Mouse (Mus musculus) thymus, adult 2 months (tissue): Measurements from ENCODE around the gene Efl1. TPM values are rescaled to one million over a fixed set of nuclear protein-coding genes. Genes with fewer than 3 reads are reported as not detected.
A peak's percentile ranks its signal among the peaks of the same experiment; 100 is the strongest.

Experiments
- DNase-seq: peaks from one replicate; pipeline ENCODE4 v3.0.0; 2021
- H3K27ac ChIP-seq: fragments of 200-500 bp; 2 replicates; pipeline ENCODE4 v1.5.1; 2012; ENCODE audit warnings: low read length, control low read depth; ENCODE audit not compliant: control insufficient read depth, insufficient read depth
- H3K27me3 ChIP-seq: fragments of 200-500 bp; 2 replicates; pipeline ENCODE4 v1.6.1; 2012; ENCODE audit warnings: mild to moderate bottlenecking, low read length, moderate library complexity, mixed read lengths; ENCODE audit not compliant: control insufficient read depth, insufficient read depth
- H3K36me3 ChIP-seq: fragments of 200-500 bp; 2 replicates; pipeline ENCODE4 v1.6.1; 2012; ENCODE audit warnings: mild to moderate bottlenecking, low read length, moderate library complexity; ENCODE audit not compliant: control insufficient read depth, insufficient read depth
- H3K4me1 ChIP-seq: fragments of 200-500 bp; replicated peaks from 2 replicates; pipeline ENCODE4 v1.6.1; 2012; ENCODE audit warnings: low read length; ENCODE audit not compliant: control insufficient read depth, insufficient read depth
- H3K4me3 ChIP-seq: fragments of 200-500 bp; 2 replicates; pipeline ENCODE4 v1.5.1; 2012; ENCODE audit warnings: mild to moderate bottlenecking, low read length, control low read depth, moderate library complexity; ENCODE audit not compliant: control insufficient read depth, insufficient read depth
- CTCF ChIP-seq: fragments of 200-500 bp; IDR thresholded peaks from 2 replicates; pipeline ENCODE4 v1.5.1; 2012; ENCODE audit warnings: mild to moderate bottlenecking, control low read depth, low read length, moderate library complexity, borderline replicate concordance; ENCODE audit not compliant: control insufficient read depth, poor library complexity, insufficient read depth; ENCODE audit errors: extremely low read depth
- POLR2A ChIP-seq: fragments of 200-500 bp; IDR thresholded peaks from 2 replicates; pipeline ENCODE4 v1.6.1; 2012; ENCODE audit warnings: mild to moderate bottlenecking, low read length, control low read depth, moderate library complexity; ENCODE audit not compliant: control insufficient read depth, poor library complexity, insufficient read depth; ENCODE audit errors: extremely low read depth
- WGBS: fragments of 180-500 bp; shearing (Covaris S2); methylation state at CpG from one replicate; pipeline ENCODE4 v1.1.7; 2018; 5-methylcytosine and 5-hydroxymethylcytosine counted together
- polyA plus RNA-seq: library from polyadenylated mRNA; depleted of rRNA; stranded (reverse); fragments of >200 nt; gene quantifications from 2 replicates; pipeline ENCODE4 v1.2.3, GENCODE M21; 2012

The Efl1 gene
- polyA plus RNA-seq, 1 experiment = 7.9 TPM

- Histone ChIP-seq H3K27ac (no peak overlapping the region), H3K36me3 (no peaks in the 10 kb centered on the region), H3K4me1 (peaks cover 15% of the 10 kb centered on the region), H3K4me3 (no peak overlapping the region), H3K27me3 (no peaks in the 10 kb centered on the region)
- TF ChIP-seq CTCF = no peak
- TF ChIP-seq POLR2A = no peak
- DNase-seq = no peak
- WGBS = 94% methylated on average over 14 of the region's 14 CpGs
These were observed 124.1 kb downstream of the Efl1 start for GRCm38 (mm10) chr7:82772481-82772880.

GRCm38 (mm10) chr7:82773150-82773549 is 124.7 kb downstream of the Efl1 start:
- no peak for DNase-seq
- H3K36me3 ChIP-seq = no peaks in the 10 kb centered on the region
- TF ChIP-seq CTCF (no peak), POLR2A (no peak)
- H3K27me3 ChIP-seq = no peaks in the 10 kb centered on the region
- peaks cover 15% of the 10 kb centered on the region for H3K4me1 ChIP-seq
- 85% methylated on average over 9 of the region's 9 CpGs for WGBS
- peak overlapping the region; percentile 38 for H3K27ac ChIP-seq
- H3K4me3 ChIP-seq = no peak overlapping the region

DNA sequence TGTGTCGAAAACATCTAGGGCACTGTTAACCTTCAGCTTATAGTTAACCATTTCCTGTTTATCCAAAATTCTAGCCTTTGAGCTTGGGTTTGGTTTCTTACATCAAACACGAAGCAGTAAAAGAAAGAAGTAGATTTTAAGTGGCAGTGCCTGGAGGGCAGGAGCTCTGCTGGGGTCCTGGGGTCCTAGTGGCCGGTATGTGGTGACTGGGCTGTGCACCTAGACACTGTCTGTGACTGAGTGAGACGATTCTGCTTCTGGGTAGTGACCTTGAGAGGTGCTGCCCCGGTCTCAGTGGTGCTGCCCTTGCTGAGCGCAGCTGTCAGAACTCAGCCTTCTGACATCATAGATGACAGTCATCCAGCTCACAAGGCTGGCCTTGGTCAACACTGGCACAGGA is 125.5 kb downstream of the Efl1 start:
- peaks cover 15% of the 10 kb centered on the region for H3K4me1 ChIP-seq
- H3K27me3 ChIP-seq = no peaks in the 10 kb centered on the region
- H3K4me3 ChIP-seq = no peak overlapping the region
- no peak for DNase-seq
- H3K27ac ChIP-seq = peak overlapping the region; percentile 68
- WGBS = 58% methylated on average over 6 of the region's 6 CpGs
- H3K36me3 ChIP-seq = no peaks in the 10 kb centered on the region
- TF ChIP-seq CTCF (no peak), POLR2A (no peak)

DNA sequence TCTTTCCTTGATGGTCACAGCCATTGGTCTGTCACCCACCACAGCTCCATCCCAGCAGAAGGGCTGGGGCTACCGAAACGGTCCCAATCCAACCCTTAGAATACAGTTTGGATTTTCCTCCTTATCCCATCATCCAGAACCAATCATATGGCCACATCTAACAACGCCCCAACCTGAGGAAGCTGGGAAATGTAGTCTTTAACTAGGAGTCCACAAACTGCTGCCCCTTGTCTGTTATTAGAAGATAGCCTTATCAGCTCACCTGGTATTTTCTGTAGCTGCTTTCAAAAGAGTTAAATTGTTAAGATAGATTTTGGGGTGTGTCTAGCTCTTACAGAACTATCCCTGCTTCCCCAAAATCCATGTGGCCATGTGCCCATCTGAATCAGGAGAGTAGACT is 126.7 kb downstream of the Efl1 start:
- no peak for TF ChIP-seq POLR2A
- TF ChIP-seq CTCF = no peak
- no peak overlapping the region for H3K4me3 ChIP-seq
- H3K4me1 ChIP-seq = peaks cover 15% of the 10 kb centered on the region
- H3K27me3 ChIP-seq = no peaks in the 10 kb centered on the region
- H3K27ac ChIP-seq = no peak overlapping the region
- DNase-seq = no peak
- no peaks in the 10 kb centered on the region for H3K36me3 ChIP-seq
- over 99% methylated on average over 3 of the region's 3 CpGs for WGBS

- TF ChIP-seq POLR2A (no peak), CTCF (no peak)
- H3K4me3 ChIP-seq = no peak overlapping the region
- H3K27me3 ChIP-seq = no peaks in the 10 kb centered on the region
- no peak overlapping the region for H3K27ac ChIP-seq
- no peaks in the 10 kb centered on the region for H3K36me3 ChIP-seq
- 90% methylated on average over 2 of the region's 2 CpGs for WGBS
- no peaks in the 10 kb centered on the region for H3K4me1 ChIP-seq
- no peak for DNase-seq
These were observed 134.7 kb downstream of the Efl1 start for GRCm38 (mm10) chr7:82783071-82783470.

- Histone ChIP-seq H3K4me1 (no peaks in the 10 kb centered on the region), H3K27ac (no peak overlapping the region), H3K36me3 (no peaks in the 10 kb centered on the region), H3K4me3 (no peak overlapping the region), H3K27me3 (no peaks in the 10 kb centered on the region)
- WGBS = 72% methylated on average over 6 of the region's 6 CpGs
- no peak for DNase-seq
- TF ChIP-seq CTCF (no peak), POLR2A (no peak)
These were observed 135.3 kb downstream of the Efl1 start for GRCm38 (mm10) chr7:82783693-82784092.

DNA sequence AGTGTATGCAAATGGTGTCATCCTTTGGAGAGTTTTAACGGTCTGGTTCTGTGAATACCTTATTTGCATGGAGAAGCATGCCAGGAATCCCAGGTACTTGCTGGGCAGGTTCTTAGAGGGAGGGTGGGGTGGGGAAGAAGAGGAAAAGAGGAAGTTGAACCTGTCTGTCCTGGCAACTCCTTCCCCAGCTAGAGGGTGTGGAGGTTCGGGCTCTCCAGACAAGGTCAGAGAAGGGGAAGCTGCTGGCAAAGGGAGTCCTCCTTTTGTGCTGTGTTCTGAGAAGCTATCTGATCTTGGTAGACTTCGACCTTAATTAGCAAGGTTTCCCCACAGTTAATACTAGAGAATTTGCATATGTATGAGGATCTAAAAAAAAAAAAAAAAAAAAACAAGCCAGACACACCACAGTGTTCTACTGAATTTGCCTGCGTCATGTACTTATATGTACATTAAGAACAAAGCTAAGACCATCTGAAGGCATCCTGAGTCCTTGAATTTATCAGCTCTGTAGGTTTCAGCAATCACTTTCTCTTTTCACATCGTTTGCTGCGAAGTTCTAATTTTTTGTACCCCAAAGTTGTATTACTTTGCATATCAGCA is 137.0 kb downstream of the Efl1 start:
- TF ChIP-seq POLR2A (no peak), CTCF (no peak)
- 58% methylated on average over 6 of the region's 6 CpGs for WGBS
- DNase-seq = no peak
- Histone ChIP-seq H3K27me3 (no peaks in the 10 kb centered on the region), H3K27ac (no peak overlapping the region), H3K36me3 (no peaks in the 10 kb centered on the region), H3K4me3 (no peak overlapping the region), H3K4me1 (no peaks in the 10 kb centered on the region)
